In genomic region chr11:81942167-81942566, GRCm38 (mm10) we compare ENCODE assay signal across 20 mouse cellular contexts. TPM values are rescaled to one million over a fixed set of nuclear protein-coding genes. Genes with fewer than 3 reads are reported as not detected.
A peak's percentile ranks its signal among the peaks of the same experiment; 100 is the strongest.
DNase-seq lines count a peak whose midpoint lies in the region; TF ChIP-seq lines count a peak whose summit lies in the region.
"Had no signal": no experiment of that assay in that cellular context is flagged by ENCODE, and none has a peak within 500 bp of the region (broad histone marks: within the 10 kb centered on the region; RNA-seq: fewer than 3 reads in every experiment).

No protein-coding gene starts in this region.

- H3K4me3 ChIP-seq in heart, embryonic 10.5 days: no peak overlapping the region
- H3K4me3 ChIP-seq in lung, adult 2 months (replicated peaks; ENCODE audit: extremely low read depth, low read depth, low read length): no peak overlapping the region
- H3K4me3 ChIP-seq: hindbrain, embryonic 10.5 days; left cerebral cortex, adult 2 months; limb, embryonic 12.5 days; liver, embryonic 13.5 days had no signal

- peak; percentile 95 for DNase-seq in heart, adult 11 months
- no peak for DNase-seq in heart, embryonic 10.5 days (ENCODE audit: low spot score)
- DNase-seq in 3T3-L1 (ENCODE audit: low read depth, low spot score): peak; percentile 67
- peak; percentile 19 for DNase-seq in Muller cell, postnatal 12 days (ENCODE audit: inconsistent ontology term)
- DNase-seq in adrenal gland, postnatal 25 days: peak; percentile 41
- no peak for DNase-seq in lung, adult 2 months
- DNase-seq in right cerebral cortex, postnatal 10 days (ENCODE audit: low spot score in 2 of 2): no peak
- DNase-seq in thymus, postnatal 14 days: no peak
- DNase-seq: cerebellum, adult 2 months; kidney, adult 2 months; kidney, postnatal 14 days; liver, embryonic 13.5 days; midbrain, embryonic 14.5 days; right cerebral cortex, postnatal 14 days; thymus, postnatal 25 days had no signal

- peaks cover 8% of the 10 kb centered on the region; the same call in 1 of the 2 replicates for H3K27me3 ChIP-seq in heart, embryonic 10.5 days (ENCODE audit: insufficient read depth, poor library complexity, severe bottlenecking)
- H3K27me3 ChIP-seq: limb, embryonic 12.5 days; liver, embryonic 13.5 days had no signal

- H3K27ac ChIP-seq in heart, embryonic 10.5 days: no peak overlapping the region
- H3K27ac ChIP-seq: hindbrain, embryonic 10.5 days; left cerebral cortex, adult 2 months; limb, embryonic 12.5 days; liver, embryonic 13.5 days had no signal

- no peaks in the 10 kb centered on the region for H3K36me3 ChIP-seq in heart, embryonic 10.5 days
- H3K36me3 ChIP-seq: hindbrain, embryonic 10.5 days; limb, embryonic 12.5 days; liver, embryonic 13.5 days had no signal

- TF ChIP-seq CTCF in lung, adult 2 months (IDR thresholded peaks at IDR 0.05; ENCODE audit: insufficient read depth, low read length): no peak

- 0 out of 2 replicates have a peak, but pooled peaks cover under 1% of the 10 kb centered on the region for H3K9me3 ChIP-seq in heart, embryonic 10.5 days
- H3K9me3 ChIP-seq: hindbrain, embryonic 10.5 days; limb, embryonic 12.5 days; liver, embryonic 13.5 days had no signal

- peaks cover 7% of the 10 kb centered on the region; the same call in 1 of the 2 replicates for H3K4me1 ChIP-seq in heart, embryonic 10.5 days
- H3K4me1 ChIP-seq in lung, adult 2 months (ENCODE audit: control insufficient read depth, insufficient read depth, low read length): no peaks in the 10 kb centered on the region
- H3K4me1 ChIP-seq: hindbrain, embryonic 10.5 days; limb, embryonic 12.5 days; liver, embryonic 13.5 days had no signal

- WGBS in heart, embryonic 10.5 days: 64% methylated on average over 1 of the region's 1 CpGs
- WGBS in lung, adult 2 months: 70% methylated on average over 1 of the region's 1 CpGs

- no peak for TF ChIP-seq POLR2A in lung, adult 2 months (IDR thresholded peaks at IDR 0.05; ENCODE audit: borderline replicate concordance, extremely low read depth, low read depth, low read length)

RNA-seq across cellular contexts. Expression of gene Asic2, which starts 26.1 kb away (rescaled TPM):
- polyA plus RNA-seq in heart, embryonic 10.5 days (2016; fragmentation: Nextera tagmentation; extraction: Ambion mirVana): 0.07 and 0.77 TPM in 2 replicates
- 1.6 and 1.9 TPM in 2 replicates for total RNA-seq in adrenal gland, postnatal 25 days (2021)
- 0.04 and 0.05 TPM in 2 replicates for polyA plus RNA-seq in lung, adult 2 months (2012; rRNA removed)
- total RNA-seq: common myeloid progenitor, adult 5-6 weeks; megakaryocyte progenitor cell, adult 5-6 weeks had no signal
- polyA plus RNA-seq: liver, embryonic 13.5 days had no signal

Comparison
In these comparisons a context has a peak if more than half of its experiments do, and no peak if none do; other contexts are left out.
1. DNase-seq: peak in heart, adult 11 months (single experiment), 3T3-L1 (single experiment), Muller cell, postnatal 12 days (single experiment) and adrenal gland, postnatal 25 days (single experiment); none in heart, embryonic 10.5 days (single experiment), lung, adult 2 months (single experiment), right cerebral cortex, postnatal 10 days (0 of 2) and thymus, postnatal 14 days (single experiment).